Mouse (Mus musculus) fibroblast of lung, adult 2 months (primary cell): ENCODE measurements around the gene Arnt.
"Not testable (repeated sequence)": the region's sequence is repeated elsewhere in the genome, so short reads cannot be mapped to it uniquely, and the experiment has no call there.

Source experiments
- DNase-seq: peaks from one replicate; pipeline ENCODE4 v3.0.0-alpha.2; 2011; ENCODE audit warnings: low read depth

Gene Arnt

DNA sequence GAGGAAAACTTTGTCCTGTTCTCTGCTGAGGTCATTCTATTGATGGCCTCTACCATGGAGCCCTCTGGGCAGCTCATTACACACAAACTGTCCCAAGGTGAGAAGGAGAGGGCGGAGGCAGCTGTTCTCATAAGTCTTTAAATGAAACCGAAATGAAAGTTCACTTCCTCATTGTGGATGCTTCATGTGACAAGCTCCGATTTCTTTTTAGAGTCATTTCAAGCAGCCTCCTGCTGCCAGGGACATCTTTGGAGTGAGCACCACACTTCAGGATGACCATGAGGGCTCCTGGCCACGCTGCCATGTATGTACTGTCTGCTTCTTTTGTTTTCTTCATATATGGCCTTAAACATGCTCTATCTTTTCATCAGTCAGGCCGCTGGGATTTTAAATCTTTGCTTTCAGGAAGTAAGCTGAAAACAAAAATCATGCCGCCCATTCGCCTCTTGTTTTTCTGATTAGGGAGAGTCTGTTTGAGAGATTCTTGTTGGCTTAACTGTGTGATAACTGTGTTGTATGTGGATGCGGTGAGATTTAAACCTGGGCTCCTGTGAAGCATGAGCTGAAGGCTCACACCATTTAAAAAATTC, 92.5 kb downstream of the Arnt start, which contains the start of gene Ctss:
Gene Ctss, plus strand, starts transcription at position 165 of the 590 bp plus-strand sequence.
- no peak for DNase-seq

DNA sequence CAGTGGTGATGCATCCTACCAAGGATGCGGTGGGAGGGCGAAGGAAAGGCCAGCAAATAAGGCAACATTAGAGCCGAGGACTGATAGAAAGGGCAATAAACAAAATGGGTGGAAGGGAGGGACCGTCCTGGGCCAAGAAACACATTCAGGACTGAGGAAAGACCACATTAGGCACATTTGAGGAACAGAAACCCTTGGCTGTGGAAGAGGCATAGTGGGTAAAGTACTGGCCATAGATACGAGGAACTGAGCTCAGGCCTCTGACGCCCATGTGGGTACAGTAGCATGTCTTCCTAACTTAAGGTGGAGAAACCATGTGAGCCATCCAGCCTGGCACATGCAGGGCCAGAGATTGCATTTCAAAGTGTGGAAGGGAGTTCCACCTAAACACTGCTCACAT, 95.6 kb downstream of the Arnt start:
- no peak for DNase-seq

GRCm38 (mm10) chr3:95531025-95531424, 96.8 kb downstream of the Arnt start:
- no peak for DNase-seq

DNA sequence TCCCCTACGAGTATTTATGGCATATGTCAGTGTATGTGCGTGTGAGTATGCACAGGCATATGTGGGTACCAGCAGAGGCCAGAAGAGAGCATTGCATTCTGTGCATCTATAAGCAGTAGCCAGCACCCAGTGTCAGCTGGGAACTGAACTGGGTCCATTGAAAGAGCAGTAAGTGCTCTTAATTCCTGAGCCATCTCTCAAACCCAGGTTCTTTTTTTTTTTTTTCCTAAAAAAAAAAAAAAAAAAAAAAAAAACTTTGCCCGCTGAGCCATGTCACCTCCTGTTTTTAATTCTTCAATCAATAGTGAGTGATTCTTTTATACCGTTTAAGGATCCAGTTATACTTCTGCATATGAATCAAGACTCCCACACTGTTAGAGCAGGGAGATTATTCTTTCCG, 99.2 kb downstream of the Arnt start:
- no peak for DNase-seq

DNA sequence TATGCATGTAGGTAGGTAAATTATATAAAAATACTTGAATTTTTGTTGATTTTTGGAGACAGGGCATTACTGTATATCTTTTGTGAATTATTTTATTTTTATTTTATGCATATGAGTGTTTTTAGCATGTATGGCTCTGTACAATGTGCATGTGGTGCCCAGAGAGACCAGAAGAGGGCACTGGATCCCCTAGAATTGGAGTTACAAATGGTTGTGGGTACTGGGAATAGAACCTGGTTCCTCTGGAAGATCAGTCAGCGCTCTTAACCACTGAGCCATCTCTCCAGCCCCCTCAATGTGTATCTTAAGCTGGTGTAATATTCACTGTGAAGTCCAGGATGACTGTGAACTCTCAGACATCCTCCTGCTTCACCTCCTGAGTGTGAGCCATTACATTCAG, 100.7 kb downstream of the Arnt start:
- DNase-seq, result no peak

- no peak for DNase-seq
These were observed 104.7 kb downstream of the Arnt start for GRCm38 (mm10) chr3:95538936-95539335.

DNA sequence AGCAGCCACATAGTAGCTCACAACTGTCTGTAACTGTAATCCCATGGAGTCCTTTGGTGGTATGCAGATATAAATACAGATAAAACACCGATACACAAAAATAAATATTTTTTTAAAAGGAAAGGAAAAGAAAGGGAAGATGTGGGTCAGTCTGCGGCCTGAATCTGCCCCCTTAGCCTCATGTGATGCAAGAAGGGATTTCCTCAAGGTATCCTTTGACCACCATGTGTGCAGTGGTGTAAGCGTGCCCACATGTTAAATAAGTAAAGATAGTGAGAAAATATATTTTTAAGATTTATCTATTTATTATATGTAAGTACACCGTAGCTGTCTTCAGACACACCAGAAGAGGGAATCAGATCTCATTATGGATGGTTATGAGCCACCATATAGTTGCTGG, 105.6 kb downstream of the Arnt start:
- no peak for DNase-seq

- DNase-seq, result not testable (repeated sequence)
These were observed 107.0 kb downstream of the Arnt start for GRCm38 (mm10) chr3:95541186-95541585.

DNA sequence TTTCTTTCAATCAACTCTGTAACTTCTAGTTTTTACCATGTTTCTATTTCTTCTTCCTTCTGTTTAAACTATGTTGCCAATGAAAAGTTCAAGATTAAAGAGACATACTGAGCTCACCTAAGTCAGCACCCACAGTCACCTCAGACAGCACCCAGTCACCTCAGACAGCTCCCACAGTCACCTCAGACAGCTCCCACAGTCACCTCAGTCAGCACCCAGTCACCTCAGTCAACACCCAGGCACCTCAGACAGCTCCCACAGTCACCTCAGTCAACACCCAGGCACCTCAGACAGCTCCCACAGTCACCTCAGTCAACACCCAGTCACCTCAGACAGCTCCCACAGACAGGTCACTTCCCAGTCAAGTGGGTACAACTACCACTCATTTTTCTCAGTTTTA, 108.0 kb downstream of the Arnt start:
- no peak for DNase-seq

DNA sequence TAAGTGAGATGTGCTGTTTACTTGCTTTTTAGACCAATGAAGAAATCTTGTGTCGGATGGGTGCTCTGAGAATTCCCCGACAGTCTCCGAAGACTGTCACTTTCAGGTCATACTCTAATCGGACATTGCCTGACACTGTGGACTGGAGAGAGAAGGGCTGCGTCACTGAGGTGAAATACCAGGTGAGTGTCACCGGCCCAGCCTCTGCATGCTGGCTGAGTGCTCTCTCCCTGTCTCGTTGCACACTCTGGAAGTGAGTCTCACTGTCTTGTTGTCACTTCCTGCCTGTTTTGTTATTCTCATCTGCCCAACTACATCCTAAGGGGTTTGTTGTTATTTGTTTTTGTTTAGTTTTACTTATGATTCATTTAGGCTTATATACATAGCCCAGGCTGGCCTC, 108.8 kb downstream of the Arnt start:
- no peak for DNase-seq
